Mouse (Mus musculus) layer of hippocampus, postnatal 25 days (tissue): ENCODE results near the gene Celf2. TPM values are rescaled to one million over a fixed set of nuclear protein-coding genes. Genes with fewer than 3 reads are reported as not detected.
"Not testable (repeated sequence)": the region's sequence is repeated elsewhere in the genome, so short reads cannot be mapped to it uniquely, and the experiment has no call there.

Source experiments
- DNase-seq, 2 experiments: peaks; one replicate each; pipeline ENCODE4 v3.0.0; 2022; ENCODE audit warnings: mixed read lengths in 2 of 2, low spot score in 1 of 2; ENCODE audit errors: extremely low spot score in 1 of 2
- total RNA-seq, 2 experiments: library from RNA; stranded (reverse); gene quantifications; 2 replicates each; pipeline ENCODE4 v1.2.3; 2021

Celf2 gene
- total RNA-seq, 2 experiments from 2014 or later = 405 to 532 TPM

GRCm38 (mm10) chr2:7273214-7273613 lies 236.1 kb downstream of the Celf2 start:
- DNase-seq = no peak

- DNase-seq = peak; percentile 52 to 63
These were observed 239.3 kb downstream of the Celf2 start for GRCm38 (mm10) chr2:7270051-7270450.

GRCm38 (mm10) chr2:7267166-7267565 lies 242.2 kb downstream of the Celf2 start:
- no peak for DNase-seq

- not testable (repeated sequence) for DNase-seq
These were observed 246.7 kb downstream of the Celf2 start for GRCm38 (mm10) chr2:7262668-7263067.

GRCm38 (mm10) chr2:7260186-7260585 lies 249.2 kb downstream of the Celf2 start:
- no peak for DNase-seq

- DNase-seq = no peak
These were observed 249.7 kb downstream of the Celf2 start for GRCm38 (mm10) chr2:7259616-7260015.

- no peak for DNase-seq
These were observed 253.3 kb downstream of the Celf2 start for GRCm38 (mm10) chr2:7256023-7256422.

- DNase-seq = no peak
These were observed 254.0 kb downstream of the Celf2 start for GRCm38 (mm10) chr2:7255386-7255785.

- no peak for DNase-seq
These were observed 259.0 kb downstream of the Celf2 start for GRCm38 (mm10) chr2:7250314-7250713.

GRCm38 (mm10) chr2:7249002-7249401 lies 260.4 kb downstream of the Celf2 start:
- no peak for DNase-seq

- DNase-seq = no peak
These were observed 263.2 kb downstream of the Celf2 start for GRCm38 (mm10) chr2:7245958-7246774.

- no peak for DNase-seq
These were observed 267.2 kb downstream of the Celf2 start for GRCm38 (mm10) chr2:7242139-7242538.

GRCm38 (mm10) chr2:7241523-7241941 lies 267.8 kb downstream of the Celf2 start:
- no peak for DNase-seq

GRCm38 (mm10) chr2:7237283-7237682 lies 272.1 kb downstream of the Celf2 start:
- DNase-seq = no peak

- no peak for DNase-seq
These were observed 272.9 kb downstream of the Celf2 start for GRCm38 (mm10) chr2:7236452-7236851.

- DNase-seq = no peak
These were observed 274.2 kb downstream of the Celf2 start for GRCm38 (mm10) chr2:7235059-7235741.

- no peak for DNase-seq
These were observed 274.8 kb downstream of the Celf2 start for GRCm38 (mm10) chr2:7234587-7234986.

GRCm38 (mm10) chr2:7233411-7233810 lies 276.0 kb downstream of the Celf2 start:
- DNase-seq = no peak

GRCm38 (mm10) chr2:7226785-7227184 lies 282.6 kb downstream of the Celf2 start:
- DNase-seq = no peak

GRCm38 (mm10) chr2:7224346-7225071 lies 284.9 kb downstream of the Celf2 start:
- no peak for DNase-seq

GRCm38 (mm10) chr2:7223538-7223937 lies 285.8 kb downstream of the Celf2 start:
- DNase-seq = no peak
